Mouse (Mus musculus): ENCODE measurements around the gene Map3k7. TPM values are rescaled to one million over a fixed set of nuclear protein-coding genes. Genes with fewer than 3 reads are reported as not detected.

The Map3k7 gene
- 36.1 and 44.2 TPM in 2 replicates for total RNA-seq (2017)

GRCm38 (mm10) chr4:31963354-31964193, at the start of gene Map3k7:
Gene Map3k7 (plus strand): TSS chr4:31964097.
- peak; percentile 92 for ATAC-seq (ENCODE audit: extremely low read depth, insufficient number of reproducible peaks, low FRiP score, poor library complexity, severe bottlenecking)

DNA sequence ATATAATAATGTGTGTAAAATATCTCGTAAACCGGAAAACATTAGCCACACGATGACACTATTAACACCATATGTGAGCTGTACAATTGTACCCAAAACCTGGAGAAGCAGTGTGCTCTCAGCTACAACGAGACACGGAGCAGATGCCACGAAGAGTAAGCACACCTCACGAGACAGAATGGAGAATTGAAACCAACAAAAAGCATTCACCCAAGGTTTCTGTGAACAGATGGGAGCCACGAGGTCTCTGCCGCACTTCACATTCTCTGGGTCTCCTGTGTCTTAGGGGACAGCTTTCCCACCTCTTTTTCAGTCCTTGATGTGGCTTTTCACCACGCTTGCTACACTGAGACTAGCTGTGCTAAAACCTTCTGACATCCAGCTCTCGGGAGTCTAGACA, 48.8 kb upstream of the Map3k7 start:
- ATAC-seq (ENCODE audit: extremely low read depth, insufficient number of reproducible peaks, low FRiP score, poor library complexity, severe bottlenecking): no peak

DNA sequence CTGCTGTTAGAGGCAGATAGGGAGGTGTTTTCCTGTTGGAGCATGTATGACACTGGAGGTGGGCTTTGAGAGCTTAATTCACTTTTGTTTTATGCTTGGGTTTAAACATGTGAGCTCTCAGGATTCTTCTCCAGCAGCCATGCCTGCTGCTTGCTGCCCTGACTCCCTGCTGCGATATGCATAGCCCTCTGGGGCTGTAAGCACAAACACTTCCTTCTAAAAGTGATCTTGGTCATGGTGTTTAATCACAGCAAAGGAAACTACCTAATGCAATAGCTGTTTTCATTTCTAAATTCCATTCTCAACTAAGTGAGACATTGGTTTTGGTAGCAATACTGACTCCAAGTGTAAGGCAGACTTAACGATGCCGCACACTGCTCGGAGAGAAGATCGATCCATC, 45.2 kb upstream of the Map3k7 start:
- no peak for ATAC-seq (ENCODE audit: extremely low read depth, insufficient number of reproducible peaks, low FRiP score, poor library complexity, severe bottlenecking)

DNA sequence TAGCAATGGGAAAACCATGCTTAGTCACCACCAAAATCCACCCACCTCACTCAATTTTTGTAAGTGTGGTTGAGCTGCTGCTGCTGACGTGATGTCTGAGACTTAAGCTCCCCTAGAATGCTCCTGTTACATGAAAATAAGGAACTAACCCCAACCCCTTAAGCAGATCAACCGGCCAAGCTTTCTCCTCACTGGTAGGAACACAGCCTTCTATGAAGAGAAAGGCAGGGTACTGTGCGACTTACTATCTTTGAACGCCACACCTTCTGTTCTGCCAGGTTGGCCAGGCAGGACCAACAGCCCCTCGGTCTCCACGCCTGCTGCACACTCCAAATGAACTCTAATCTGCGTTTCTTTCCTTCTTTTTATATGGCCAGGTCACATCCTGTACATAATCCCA, 41.7 kb upstream of the Map3k7 start:
- ATAC-seq (ENCODE audit: extremely low read depth, insufficient number of reproducible peaks, low FRiP score, poor library complexity, severe bottlenecking): no peak

GRCm38 (mm10) chr4:31923437-31923836, 40.5 kb upstream of the Map3k7 start:
- ATAC-seq (ENCODE audit: extremely low read depth, insufficient number of reproducible peaks, low FRiP score, poor library complexity, severe bottlenecking): no peak

DNA sequence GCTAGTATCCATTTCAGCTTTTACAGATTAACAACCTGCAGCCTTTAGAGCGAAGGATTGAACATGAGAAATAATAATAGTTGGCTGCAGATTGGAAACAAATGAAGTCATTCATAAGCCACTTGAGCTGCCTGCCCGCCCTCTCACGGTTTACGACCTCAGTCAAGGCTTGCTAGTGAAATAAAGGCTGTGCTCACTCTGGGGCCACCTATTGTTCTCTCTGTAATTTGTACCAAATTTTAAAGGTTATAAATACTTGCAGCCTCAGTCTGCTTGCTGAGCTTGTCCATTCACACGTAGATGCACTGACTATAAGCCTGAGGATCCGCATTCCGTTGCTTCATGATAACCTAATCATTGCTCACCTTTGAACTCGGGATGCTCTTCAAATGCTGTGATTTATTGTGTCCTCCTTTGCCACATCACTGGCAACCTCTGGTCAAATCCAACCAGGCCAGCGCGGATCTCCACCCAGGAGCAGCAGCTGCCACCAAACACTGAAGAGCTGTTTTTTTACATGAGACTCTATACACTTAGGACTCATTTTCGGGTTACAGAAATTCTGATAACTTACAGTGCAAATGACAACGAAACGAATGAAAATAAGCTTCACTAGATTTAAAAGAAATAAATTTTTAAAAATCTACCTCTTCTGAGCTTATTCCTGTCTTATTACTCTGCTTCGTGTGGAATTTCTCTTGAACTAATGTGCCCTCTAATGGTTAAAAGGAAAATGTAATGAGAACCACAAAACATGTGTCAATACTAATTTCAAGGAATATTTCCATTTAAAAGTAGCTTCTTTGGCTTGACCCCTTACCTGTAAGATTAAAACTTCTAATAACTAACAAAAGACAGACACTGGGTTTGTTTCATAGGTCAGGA, 39.4 kb upstream of the Map3k7 start:
- ATAC-seq (ENCODE audit: extremely low read depth, insufficient number of reproducible peaks, low FRiP score, poor library complexity, severe bottlenecking): no peak

DNA sequence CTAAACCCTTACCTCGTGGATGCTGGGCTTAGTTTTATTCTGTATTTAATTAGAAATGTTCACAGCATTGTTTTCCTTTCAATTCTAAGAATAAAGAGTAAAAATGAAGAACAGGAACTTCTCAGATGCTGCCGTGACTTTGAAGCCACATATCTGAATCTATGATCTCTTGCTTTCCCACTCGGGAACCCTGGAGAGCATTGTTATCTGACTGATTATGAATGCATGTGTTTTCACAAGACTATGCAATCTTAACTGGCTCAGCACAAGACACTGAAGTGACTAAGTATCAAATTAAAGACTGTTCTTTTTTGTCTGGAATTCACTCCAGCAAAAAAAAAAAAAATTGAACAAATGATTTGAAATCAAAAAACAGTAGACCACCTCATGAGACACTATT, 30.7 kb upstream of the Map3k7 start:
- ATAC-seq (ENCODE audit: extremely low read depth, insufficient number of reproducible peaks, low FRiP score, poor library complexity, severe bottlenecking): no peak

DNA sequence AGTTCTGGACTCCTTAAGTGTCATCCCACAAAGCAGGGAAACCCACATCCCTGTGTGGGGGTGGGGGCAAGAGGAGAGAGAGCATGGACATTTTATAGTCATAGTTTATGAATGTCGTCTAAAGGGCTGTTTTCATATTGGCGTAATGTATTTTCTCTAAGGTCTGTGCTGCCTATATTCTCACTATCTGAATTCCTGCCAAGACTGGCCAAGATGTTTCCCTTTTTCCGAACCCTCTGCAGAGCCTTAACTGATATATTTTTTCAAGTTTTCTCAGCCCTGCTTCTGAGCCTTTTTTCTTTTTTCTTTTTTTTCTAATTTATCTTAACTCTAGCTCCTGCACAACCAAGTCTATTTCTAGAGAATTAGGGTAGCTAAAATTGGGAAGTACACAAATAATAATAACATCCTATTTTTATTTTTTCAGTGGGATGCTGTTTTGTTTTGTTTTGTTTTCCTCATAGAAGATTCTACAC, 28.0 kb upstream of the Map3k7 start:
- ATAC-seq (ENCODE audit: extremely low read depth, insufficient number of reproducible peaks, low FRiP score, poor library complexity, severe bottlenecking): no peak

DNA sequence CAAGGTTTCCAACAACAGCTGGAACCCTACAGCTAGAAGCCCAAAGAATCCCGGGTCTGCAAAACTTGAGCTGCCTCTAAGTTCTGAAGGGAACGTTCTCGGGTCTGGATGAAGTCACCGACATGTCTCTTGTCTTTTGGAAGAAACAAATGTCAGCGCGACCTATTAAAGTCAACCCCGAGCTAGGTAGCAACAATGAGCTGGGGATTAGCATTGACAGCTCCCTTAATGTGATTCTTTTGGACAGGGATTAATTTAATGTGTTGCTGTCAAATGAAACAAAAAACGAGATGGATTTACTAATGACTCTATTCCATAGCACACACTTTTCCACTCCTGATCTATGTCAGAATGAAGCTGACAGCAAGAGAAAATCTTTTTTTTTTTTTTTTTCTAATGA, 27.5 kb upstream of the Map3k7 start:
- ATAC-seq (ENCODE audit: extremely low read depth, insufficient number of reproducible peaks, low FRiP score, poor library complexity, severe bottlenecking): no peak

DNA sequence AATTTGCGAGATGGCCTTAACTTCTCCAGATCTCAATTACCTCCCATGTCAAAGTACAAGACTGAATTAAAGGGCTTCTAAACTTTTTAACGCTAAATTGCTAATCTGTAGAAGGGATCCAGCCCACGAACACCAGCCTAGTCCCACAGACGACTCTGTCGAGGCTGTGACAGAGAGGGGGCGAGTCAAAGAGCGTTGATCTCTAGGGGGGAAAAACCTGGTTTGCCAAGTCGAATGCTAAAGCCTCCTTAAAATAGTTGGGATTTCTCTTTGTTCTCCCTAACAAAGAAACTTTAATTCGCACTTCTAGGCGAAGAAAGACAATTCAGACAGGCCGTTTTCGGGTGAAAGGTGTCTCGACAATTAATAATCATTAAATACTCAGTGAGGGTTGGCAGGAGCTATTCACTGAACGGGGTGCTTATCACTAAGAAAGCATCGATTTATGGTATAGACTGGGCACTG, 27.0 kb upstream of the Map3k7 start:
- no peak for ATAC-seq (ENCODE audit: extremely low read depth, insufficient number of reproducible peaks, low FRiP score, poor library complexity, severe bottlenecking)

DNA sequence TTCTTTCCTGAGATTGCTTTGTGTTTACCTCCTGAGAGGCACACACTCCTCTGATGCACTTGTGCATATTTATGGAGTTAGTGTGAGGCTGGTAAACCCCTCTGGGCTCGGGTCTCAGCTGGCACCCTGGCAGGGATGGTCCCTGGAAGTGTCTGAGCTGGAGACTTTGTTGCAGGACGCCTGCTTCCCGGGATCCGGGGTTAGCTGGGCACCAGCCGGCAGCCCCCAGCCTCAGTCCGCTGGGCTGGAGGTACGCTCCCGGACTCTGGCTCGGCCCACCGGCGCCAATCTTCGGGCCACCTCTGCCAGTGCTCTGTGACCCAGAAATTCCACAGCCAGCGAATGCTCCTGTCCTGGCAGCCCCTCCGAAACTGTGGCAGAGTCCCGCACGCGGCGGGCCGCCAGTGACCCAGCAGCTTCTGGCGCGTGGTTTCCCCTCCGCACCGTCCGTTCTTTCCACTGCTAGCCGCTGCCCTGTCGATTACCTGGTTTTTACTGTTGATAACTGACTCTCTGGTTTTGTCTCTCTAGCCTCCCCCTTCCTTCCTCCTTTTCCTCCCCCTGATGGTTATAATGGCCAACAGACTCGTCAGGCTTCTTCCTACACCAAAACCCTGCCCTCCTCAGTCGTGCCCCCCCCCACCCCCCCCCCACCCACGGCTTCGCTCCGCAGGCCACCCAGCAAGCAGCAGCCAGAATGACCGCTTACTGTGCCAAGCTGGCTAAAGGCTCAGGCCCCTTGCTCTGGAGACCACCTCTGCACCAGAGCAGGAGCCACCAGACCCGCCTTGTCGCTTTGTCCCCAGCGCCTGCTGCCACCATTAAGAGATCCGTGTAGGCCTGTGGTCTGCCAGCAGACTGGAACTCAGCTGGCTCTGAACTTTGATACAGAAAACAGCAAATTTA, 26.3 kb upstream of the Map3k7 start:
- no peak for ATAC-seq (ENCODE audit: extremely low read depth, insufficient number of reproducible peaks, low FRiP score, poor library complexity, severe bottlenecking)

DNA sequence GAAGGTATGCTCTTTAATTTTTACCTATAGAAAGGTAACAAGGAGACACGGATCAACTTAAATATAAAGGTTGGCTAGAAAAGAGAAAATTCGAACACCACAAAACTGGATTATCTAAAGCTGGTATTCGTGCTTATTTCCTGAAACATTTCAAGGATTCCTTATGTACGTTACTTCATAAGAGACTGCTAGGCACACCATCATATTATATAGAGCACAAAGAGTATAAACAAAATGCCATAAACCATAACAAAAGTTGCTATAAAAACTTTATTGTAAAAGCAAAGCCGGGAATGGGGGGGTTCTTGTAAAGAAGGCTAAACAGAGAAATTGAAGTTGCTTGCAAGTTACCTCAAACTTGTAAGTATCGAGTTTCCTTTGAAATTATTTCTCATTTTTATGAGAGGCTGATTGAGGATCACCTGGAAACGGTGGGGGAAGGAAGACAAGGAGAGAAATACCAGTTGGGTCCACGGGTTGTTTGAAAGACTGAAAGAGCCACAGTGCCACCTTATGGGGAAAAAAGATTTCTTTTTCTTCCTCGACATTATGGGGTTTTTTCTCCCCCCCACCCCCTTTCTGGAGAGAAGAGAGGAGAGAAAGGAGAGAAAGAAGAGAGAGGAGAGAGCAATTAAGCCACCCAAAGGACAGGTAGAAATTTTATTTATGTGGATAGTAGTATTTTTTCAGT, 25.3 kb upstream of the Map3k7 start:
- no peak for ATAC-seq (ENCODE audit: extremely low read depth, insufficient number of reproducible peaks, low FRiP score, poor library complexity, severe bottlenecking)

DNA sequence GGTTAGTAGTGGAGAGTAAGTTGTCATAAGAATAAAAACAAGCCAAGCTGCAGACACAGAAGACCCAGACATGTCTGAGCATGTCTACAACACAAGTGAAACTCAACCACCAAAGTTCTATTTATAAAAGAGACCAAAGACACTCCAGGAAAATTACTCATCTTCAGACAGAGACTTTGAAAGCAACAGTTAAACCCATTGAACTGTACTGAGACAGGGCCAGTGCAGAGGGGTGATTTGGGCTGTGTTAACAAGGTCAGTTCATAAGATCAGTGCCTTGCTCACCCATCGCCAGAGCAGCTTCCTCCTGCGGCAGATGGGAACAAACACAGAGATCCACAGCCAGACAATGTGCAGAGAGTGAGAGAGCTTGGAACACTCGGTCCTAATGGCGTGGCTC, 22.3 kb upstream of the Map3k7 start:
- ATAC-seq (ENCODE audit: extremely low read depth, insufficient number of reproducible peaks, low FRiP score, poor library complexity, severe bottlenecking): no peak

DNA sequence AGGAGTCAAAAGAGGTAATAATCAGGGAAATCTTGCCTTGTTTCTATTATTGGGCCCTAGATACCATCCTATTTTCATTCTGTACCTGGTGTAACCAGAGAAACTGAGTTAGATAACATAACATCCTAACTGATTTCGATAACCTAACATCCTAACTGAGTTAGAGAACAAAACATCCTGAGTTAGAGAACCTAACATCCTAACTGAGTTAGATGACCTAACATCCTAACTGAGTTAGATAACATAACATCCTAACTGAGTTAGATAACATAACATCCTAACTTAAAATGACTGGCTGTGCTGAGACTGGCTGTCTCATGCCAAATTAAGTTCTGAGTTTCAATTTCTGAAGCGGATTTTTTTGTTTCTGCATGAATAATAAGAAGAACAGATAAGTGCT, 20.9 kb upstream of the Map3k7 start:
- no peak for ATAC-seq (ENCODE audit: extremely low read depth, insufficient number of reproducible peaks, low FRiP score, poor library complexity, severe bottlenecking)

- ATAC-seq (ENCODE audit: extremely low read depth, insufficient number of reproducible peaks, low FRiP score, poor library complexity, severe bottlenecking): no peak
Measured at GRCm38 (mm10) chr4:31964194-31964875, 438 bp downstream of the Map3k7 start.

- no peak for ATAC-seq (ENCODE audit: extremely low read depth, insufficient number of reproducible peaks, low FRiP score, poor library complexity, severe bottlenecking)
Measured at GRCm38 (mm10) chr4:31965208-31965607, 1.3 kb downstream of the Map3k7 start.

- no peak for ATAC-seq (ENCODE audit: extremely low read depth, insufficient number of reproducible peaks, low FRiP score, poor library complexity, severe bottlenecking)
Measured at GRCm38 (mm10) chr4:31971437-31971836, 7.5 kb downstream of the Map3k7 start.

- ATAC-seq (ENCODE audit: extremely low read depth, insufficient number of reproducible peaks, low FRiP score, poor library complexity, severe bottlenecking): no peak
Measured at GRCm38 (mm10) chr4:31972181-31972580, 8.3 kb downstream of the Map3k7 start.

All from neutrophil, adult 5-6 weeks (primary cell).